Mouse (Mus musculus): ENCODE measurements around the gene Pusl1. TPM values are rescaled to one million over a fixed set of nuclear protein-coding genes. Genes with fewer than 3 reads are reported as not detected.

Pusl1 gene
- total RNA-seq, 2 experiments from 2014 or later: 18.1 to 19.1 TPM

DNA sequence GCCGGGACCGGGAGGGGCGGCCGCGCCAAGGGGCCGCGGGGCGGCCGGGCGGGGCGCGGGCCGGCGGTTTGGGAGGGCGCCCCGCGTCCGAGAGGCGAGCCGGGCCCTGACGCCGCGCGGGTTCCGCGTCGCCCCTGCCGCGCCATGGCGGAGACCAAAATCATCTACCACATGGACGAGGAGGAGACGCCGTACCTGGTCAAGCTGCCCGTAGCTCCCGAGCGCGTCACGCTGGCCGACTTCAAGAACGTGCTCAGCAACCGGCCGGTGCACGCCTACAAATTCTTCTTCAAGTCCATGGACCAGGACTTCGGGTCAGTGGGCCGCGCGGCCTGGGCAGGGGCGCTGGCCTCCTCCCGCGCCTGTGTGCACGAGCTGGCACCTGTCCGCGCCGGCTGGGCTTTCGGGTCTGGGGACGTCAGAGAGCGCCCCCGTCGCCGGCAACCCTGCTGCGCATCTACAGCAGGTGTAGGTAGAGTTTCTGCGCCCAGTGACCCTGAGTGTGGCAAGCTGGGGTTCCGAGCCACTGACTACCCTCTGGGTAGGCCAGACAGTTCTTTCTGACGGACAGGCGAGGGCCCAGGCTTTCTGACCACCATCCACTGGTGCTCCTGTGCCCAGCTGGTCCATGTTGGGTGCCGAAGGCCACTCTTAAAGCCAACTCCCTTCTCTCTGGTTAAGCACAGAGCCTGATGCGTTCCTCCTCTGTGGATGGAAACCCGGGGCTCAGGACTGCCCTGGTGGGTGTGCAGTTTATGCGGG is 43.8 kb downstream of the Pusl1 start:
- intact Hi-C loops (cut with DNase I): no loop called here
- peak in 1 of 2 experiments; percentile 53 for DNase-seq

DNA sequence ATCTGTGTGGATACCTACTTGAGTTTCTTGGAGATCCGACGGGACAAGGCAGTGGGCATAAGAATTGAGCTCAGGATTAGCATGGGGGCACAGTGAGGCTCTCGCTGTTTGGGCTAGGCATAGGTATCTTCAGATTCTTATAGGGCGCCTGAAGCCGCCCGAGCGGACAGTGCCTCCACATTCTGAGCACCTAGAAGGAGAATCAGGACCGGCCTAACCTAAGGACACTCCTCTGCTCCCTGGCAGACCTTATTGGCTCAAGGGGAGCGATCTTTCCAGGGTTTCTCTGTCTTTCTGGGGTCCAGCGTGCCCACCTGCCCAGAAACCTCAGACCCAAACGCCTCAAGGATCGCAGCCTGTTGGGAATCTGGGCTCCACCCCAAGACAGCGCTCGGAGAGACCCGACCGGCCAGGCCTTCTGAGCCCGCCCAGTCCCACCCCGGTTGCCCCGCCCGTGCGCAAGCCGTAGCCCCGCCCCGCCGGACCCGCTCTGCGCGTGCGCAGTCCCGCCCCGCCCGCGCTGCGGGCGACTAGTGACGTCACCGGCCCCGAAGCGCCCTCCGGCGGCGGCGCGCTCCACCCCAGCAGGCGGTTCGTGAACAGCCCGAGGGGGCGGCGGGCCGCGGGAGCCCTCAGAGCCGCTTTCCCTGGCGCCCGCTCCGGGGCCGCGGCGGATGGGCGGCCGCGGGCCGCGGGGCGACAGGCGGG is 44.6 kb downstream of the Pusl1 start, which contains the start of gene Dvl1:
TSS of gene Dvl1 (plus strand) at position 532 of the 708 bp plus-strand sequence.
- DNase-seq: peak; percentile 96 to 97
- intact Hi-C loops (cut with DNase I): no loop called here

DNA sequence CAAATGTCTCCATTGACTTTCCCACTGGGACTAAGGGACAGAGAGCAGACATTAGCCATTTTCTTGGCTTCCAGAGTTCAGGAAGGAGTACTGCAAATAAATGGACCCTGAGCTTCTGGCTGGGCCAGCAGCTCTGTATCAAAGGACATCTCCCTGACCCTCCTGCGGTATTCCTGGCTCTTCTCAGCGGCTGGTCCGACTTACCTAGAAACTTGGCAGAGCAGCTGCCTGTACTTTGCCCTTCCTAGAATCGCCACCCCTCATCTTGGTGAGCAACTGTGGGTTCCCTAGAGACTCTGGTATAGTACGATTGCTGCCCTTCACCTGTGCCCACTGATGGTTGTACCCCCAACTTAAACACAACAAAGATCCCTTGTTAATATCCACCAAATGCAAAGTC is 48.4 kb downstream of the Pusl1 start:
- intact Hi-C loops (cut with DNase I): no loop called here
- no peak for DNase-seq

DNA sequence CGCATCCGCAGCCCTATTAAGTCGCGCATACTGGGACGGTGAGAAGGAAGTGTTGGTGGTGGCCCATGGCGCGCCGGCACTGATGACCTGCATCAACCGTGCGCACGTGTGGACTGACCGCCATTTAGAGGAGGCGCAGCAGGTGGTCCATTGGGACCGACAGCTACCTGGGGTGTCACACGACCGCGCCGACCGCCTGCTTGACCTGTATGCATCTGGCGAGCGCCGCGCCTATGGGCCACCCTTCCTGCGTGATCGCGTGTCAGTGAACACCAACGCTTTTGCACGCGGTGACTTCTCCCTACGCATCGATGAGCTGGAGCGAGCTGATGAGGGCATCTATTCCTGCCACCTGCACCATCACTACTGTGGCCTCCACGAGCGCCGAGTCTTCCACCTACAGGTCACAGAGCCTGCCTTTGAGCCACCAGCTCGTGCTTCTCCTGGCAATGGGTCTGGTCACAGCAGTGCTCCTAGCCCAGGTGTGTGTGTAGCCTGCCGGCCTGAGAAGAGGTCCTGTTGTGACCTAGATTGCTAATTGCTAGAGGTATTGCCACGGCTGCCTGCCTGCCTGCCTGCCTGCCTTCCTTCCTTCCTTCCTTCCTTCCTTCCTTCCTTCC is 49.8 kb downstream of the Pusl1 start:
- intact Hi-C loops (cut with DNase I): no loop called here

DNA sequence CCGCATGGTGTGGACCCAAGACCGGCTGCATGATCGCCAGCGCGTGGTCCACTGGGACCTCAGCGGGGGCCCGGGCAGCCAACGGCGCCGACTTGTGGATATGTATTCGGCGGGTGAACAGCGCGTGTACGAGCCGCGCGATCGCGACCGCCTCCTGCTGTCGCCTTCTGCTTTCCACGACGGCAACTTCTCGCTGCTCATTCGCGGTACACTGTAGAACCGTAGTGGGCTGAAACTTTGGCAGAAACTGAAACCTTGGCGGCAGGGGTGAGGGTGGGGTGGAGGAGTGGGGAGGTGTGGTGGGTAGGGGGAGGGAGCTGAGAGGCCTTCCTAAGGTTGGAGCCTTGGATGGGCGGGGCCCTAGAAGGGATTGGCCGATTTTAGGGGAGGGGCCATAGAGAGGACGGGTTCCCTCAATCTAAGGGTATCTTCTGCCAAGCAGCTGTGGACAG is 50.6 kb downstream of the Pusl1 start:
- peak; percentile 67 to 75 for DNase-seq
- intact Hi-C loops (cut with DNase I): no loop called here

More for the DNA sequence above, 49.8 kb downstream of the Pusl1 start:
- no peak for DNase-seq

DNA sequence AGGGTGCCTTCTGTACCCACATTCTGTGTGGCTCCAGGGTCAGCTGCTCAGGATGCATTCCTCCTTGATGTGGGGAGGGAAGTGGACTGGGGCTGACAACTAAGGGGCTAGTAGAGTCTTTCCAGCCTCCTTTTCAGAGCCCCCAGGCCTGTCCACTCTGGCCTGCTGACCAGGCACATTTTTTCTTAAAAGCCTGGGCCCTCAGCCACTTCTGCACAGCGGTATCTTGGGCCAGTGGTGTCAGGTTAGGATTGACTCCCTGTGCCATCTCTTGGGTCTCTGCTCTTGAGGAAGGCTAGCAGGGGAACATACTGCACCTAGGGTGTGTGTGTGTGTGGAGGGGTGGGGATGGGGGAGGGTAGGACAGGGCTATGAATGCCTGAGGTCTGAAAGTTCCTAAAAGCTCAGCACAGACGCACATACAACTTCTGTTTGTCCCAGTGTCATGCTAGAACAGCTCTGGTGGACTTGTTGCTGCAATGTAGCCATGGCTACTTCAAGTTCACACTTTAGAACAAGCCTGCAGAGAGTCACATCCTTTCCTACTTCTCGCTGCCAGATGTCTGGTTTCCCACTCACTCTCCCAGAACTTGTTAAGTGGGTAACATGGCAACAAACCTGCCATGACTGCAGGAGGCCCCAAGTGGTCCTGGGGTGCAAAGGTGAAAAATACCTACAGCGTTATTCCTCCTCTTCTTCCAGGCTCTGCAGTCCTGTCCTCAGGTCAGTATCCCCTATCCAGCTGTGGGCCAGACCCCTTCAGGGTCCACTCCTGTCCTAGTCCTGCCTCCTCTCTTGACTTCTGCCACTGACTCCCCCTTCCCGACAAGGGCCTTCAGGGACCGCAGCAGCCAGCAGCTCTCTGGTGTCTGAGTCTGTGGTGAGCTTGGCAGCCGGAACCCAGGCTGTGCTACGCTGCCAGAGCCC is 51.2 kb downstream of the Pusl1 start:
- intact Hi-C loops (cut with DNase I): no loop called here
- DNase-seq: peak in 1 of 2 experiments; percentile 36

DNA sequence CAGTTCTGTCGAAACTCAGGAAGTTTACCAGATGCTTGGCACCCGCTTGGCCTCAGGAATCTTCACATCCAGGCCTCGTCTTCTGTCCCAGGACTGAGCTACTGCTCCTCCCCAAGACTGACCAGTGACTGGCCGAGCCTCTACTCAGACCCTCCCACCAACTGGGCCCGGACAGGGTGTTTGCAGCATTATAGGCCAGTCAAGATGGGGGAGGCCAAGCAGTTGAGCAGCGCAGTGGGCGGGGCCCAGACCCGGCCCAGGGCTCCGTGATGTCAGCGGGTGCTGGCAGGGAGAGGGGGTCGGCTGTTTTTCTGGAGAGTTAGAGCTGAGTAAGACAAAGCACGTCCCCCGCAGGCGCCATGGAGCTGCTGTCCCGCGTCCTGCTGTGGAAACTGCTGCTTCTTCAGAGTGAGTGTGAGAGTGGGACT is 52.1 kb downstream of the Pusl1 start, which contains the start of gene Mxra8:
TSS of gene Mxra8 (plus strand) at position 198 of the 428 bp plus-strand sequence.
- peak; percentile 90 to 92 for DNase-seq
- intact Hi-C loops (cut with DNase I): no loop called here

DNA sequence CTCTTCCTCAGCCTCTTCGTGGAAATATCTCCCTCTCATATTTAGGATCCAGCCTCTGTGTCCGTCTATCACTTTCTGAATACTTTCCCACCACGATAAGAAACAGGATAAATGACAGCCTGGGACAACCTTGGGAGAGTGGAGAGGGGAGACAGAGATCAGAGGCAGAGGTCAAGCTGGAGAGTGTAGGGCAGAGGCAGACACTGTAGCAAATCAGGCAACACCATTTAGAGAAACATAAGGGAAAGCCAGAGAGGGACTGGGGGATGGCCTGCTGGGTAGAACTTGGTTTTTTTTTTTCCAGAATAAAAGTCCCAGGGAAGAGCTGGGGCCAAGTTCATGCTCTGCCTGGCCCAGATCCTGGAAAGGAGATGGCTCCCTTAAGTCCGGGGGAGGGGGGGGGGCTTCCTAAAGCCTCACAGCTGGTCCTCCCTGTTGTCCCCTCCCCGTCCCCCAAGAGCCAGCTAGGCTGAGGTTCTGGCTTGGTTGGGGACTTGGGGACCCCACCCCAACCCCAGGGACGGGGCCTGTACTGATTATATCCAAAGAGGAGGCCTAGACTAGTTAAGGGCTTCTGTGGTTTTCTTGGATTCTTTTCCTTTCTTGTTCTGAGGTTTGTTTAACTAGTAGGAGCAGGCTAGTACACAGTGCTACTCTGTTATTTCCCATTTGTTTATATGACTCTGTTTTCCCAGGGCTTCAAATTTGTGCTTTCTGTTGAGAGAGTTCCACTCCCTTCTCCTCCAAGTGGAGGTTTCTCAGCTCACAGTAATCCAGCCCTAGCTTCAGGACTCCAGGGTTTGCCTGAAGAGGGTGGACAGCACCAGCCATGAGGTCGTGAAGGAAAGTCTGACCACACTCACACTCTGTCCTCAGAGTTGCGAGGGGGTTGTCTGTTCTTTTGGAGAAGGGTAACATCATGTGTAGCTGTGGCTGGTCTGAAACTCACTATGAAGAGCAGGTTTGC is 53.1 kb downstream of the Pusl1 start:
- peak; percentile 69 to 75 for DNase-seq
- intact Hi-C loops (cut with DNase I): no loop called here

Small RNA genes within 50 kb of the gene (microRNA-seq; reads per million reads assigned to microRNA genes)
- gene Gm22991: 0 reads per million in 2 experiments

Other genes starting within 250 kb of the Pusl1 start
- gene Gm10563, start 246.4 kb downstream of the Pusl1 start, total RNA-seq (2021): not detected
- 10 to 100 TPM; 24.9 to 25.9 TPM for gene Mmp23, start 238.4 kb downstream of the Pusl1 start, total RNA-seq (2021)
- 10 to 100 TPM; 21.9 to 22.5 TPM for gene Mib2, start 222.6 kb downstream of the Pusl1 start, total RNA-seq (2021)
- 1 to 10 TPM; 2.9 to 4.3 TPM for gene Fndc10, start 197.4 kb downstream of the Pusl1 start, total RNA-seq (2021)
- 10 to 100 TPM; 58.3 to 59.2 TPM for gene Ssu72, start 187.0 kb downstream of the Pusl1 start, total RNA-seq (2021)
- gene Tmem240, start 157.0 kb downstream of the Pusl1 start, total RNA-seq (2021): under 1 TPM; 0.47 to 0.69 TPM
- gene Atad3a, start 130.7 kb downstream of the Pusl1 start, total RNA-seq (2021): 10 to 100 TPM; 67.1 to 73.1 TPM
- 10 to 100 TPM; 14.0 to 15.8 TPM for gene Vwa1, start 117.1 kb downstream of the Pusl1 start, total RNA-seq (2021)
- 1 to 10 TPM; 2.0 to 2.3 TPM for gene Tmem88b, start 105.9 kb downstream of the Pusl1 start, total RNA-seq (2021)
- not detected for gene Ankrd65, start 101.3 kb downstream of the Pusl1 start, total RNA-seq (2021)
- 10 to 100 TPM; 77.2 to 83.5 TPM for gene Mrpl20, start 88.9 kb downstream of the Pusl1 start, total RNA-seq (2021)
- gene Ccnl2, start 79.3 kb downstream of the Pusl1 start, total RNA-seq (2021): 10 to 100 TPM; 49.9 to 50.6 TPM
- 10 to 100 TPM; 84.8 to 91.3 TPM for gene Aurkaip1, start 60.5 kb downstream of the Pusl1 start, total RNA-seq (2021)
- gene Mxra8, start 52.1 kb downstream of the Pusl1 start, total RNA-seq (2021): 10 to 100 TPM; 66.0 to 66.1 TPM
- 10 to 100 TPM; 35.3 to 36.0 TPM for gene Dvl1, start 44.4 kb downstream of the Pusl1 start, total RNA-seq (2021)
- under 1 TPM; 0.20 to 0.34 TPM for gene Tas1r3, start 28.4 kb downstream of the Pusl1 start, total RNA-seq (2021)
- 10 to 100 TPM in 1 of 2 experiments, 1 to 10 TPM in 1; 7.9 to 10.6 TPM for gene Cptp, start 22.3 kb downstream of the Pusl1 start, total RNA-seq (2021)
- 10 to 100 TPM; 16.6 to 20.9 TPM for gene Ints11, start 22.2 kb downstream of the Pusl1 start, total RNA-seq (2021)
- 10 to 100 TPM; 20.3 to 21.7 TPM for gene Acap3, start within 50 bp of the Pusl1 start, total RNA-seq (2021)
- gene Ube2j2, start 52.0 kb upstream of the Pusl1 start, total RNA-seq (2021): 10 to 100 TPM; 62.4 to 66.9 TPM
- 10 to 100 TPM; 17.8 to 24.8 TPM for gene C1qtnf12, start 70.5 kb upstream of the Pusl1 start, total RNA-seq (2021)
- 1 to 10 TPM; 3.4 to 3.7 TPM for gene B3galt6, start 100.9 kb upstream of the Pusl1 start, total RNA-seq (2021)
- 100 to 1,000 TPM; 105 to 108 TPM for gene Sdf4, start 101.1 kb upstream of the Pusl1 start, total RNA-seq (2021)
- under 1 TPM; 0.62 to 0.93 TPM for gene Tnfrsf4, start 122.1 kb upstream of the Pusl1 start, total RNA-seq (2021)
- under 1 TPM in 1 of 2 experiments, not detected in 1; 0.29 TPM for gene Tnfrsf18, start 134.4 kb upstream of the Pusl1 start, total RNA-seq (2021)
- not detected for gene Ttll10, start 167.6 kb upstream of the Pusl1 start, total RNA-seq (2021)
- 1 to 10 TPM; 5.6 to 6.1 TPM for gene 9430015G10Rik, start 218.2 kb upstream of the Pusl1 start, total RNA-seq (2021)
- gene Rnf223, start 238.7 kb upstream of the Pusl1 start, total RNA-seq (2021): not detected